Mouse (Mus musculus) kidney, adult 2 months (tissue): Measurements from ENCODE around the gene Crxos.

Experiments used
- CTCF ChIP-seq: fragments of 200-500 bp; conservative IDR thresholded peaks from 2 replicates; pipeline ENCODE4 v1.5.1; 2011; ENCODE audit warnings: low read depth, mild to moderate bottlenecking, control low read depth, low read length, moderate library complexity, mixed read lengths; ENCODE audit not compliant: insufficient read depth, insufficient read length
- POLR2A ChIP-seq: fragments of 200-500 bp; IDR thresholded peaks from one replicate; pipeline ENCODE4 v1.6.1; 2011; ENCODE audit warnings: low read depth, low read length, control low read depth

DNA sequence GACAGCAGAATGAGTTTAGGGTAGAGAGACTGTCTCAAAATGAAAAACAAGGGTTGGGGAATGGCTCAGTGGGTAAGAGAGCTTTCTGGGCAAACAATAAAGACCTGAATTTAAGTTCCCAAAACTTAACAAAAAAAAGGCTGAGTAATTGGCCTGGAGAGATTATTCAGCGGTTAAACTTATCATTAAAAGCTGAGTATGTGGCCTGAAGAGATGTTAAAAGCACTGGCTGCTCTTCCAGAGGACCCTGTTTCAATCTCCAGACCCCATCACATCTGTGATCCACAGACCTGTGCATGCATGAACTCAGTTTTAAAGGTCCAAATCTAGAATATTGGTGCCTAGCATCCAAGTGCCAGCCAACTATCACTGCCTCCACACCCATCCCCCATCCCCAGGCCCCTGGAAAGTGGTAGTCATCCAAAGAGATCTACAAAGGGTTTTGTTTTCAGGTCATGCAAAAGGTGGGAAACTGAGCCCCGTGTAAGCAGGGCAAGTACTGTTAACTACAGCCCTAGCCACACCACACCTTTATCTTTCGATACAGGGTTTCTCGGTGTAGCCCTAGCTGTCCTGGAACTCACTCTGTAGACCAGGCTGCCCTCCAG, 65.3 kb downstream of the Crxos start:
- no peak for TF ChIP-seq POLR2A
- TF ChIP-seq CTCF: no peak
